Mouse (Mus musculus): Measurements from ENCODE around the gene Ist1. TPM values are rescaled to one million over a fixed set of nuclear protein-coding genes. Genes with fewer than 3 reads are reported as not detected.

Gene Ist1
- polyA plus RNA-seq, 1 experiment from 2014 or later = 140 TPM

- Histone ChIP-seq H3K9ac (ENCODE audit: low read length) (no peak overlapping the region), H3K4me3 (replicated peaks; ENCODE audit: low read length) (no peak overlapping the region), H3K27me3 (ENCODE audit: control insufficient read depth, insufficient read depth, low read length) (no peaks in the 10 kb centered on the region), H3K27ac (ENCODE audit: low read length) (no peak overlapping the region), H3K4me1 (ENCODE audit: control insufficient read depth, insufficient read depth, low read length) (no peaks in the 10 kb centered on the region), H3K36me3 (ENCODE audit: control insufficient read depth, insufficient read depth, low read length) (no peaks in the 10 kb centered on the region), H3K9me3 (replicated peaks; ENCODE audit: control insufficient read depth, low read length) (no peaks in the 10 kb centered on the region), H3K4me2 (ENCODE audit: low read depth, low read length) (no peak overlapping the region)
- WGBS = 83% methylated on average over 3 of the region's 3 CpGs
- ATAC-seq (ENCODE audit: insufficient read depth, low FRiP score) = no peak
Observed at GRCm38 (mm10) chr8:109662328-109662727, 30.7 kb downstream of the Ist1 start.

GRCm38 (mm10) chr8:109656860-109657259, 36.2 kb downstream of the Ist1 start:
- no peak for ATAC-seq (ENCODE audit: insufficient read depth, low FRiP score)
- H3K4me1 ChIP-seq (ENCODE audit: control insufficient read depth, insufficient read depth, low read length) = no peaks in the 10 kb centered on the region
- no peak overlapping the region for H3K4me3 ChIP-seq (replicated peaks; ENCODE audit: low read length)
- H3K27me3 ChIP-seq (ENCODE audit: control insufficient read depth, insufficient read depth, low read length) = no peaks in the 10 kb centered on the region
- 79% methylated on average over 3 of the region's 3 CpGs for WGBS
- H3K36me3 ChIP-seq (ENCODE audit: control insufficient read depth, insufficient read depth, low read length) = no peaks in the 10 kb centered on the region
- no peak overlapping the region for H3K4me2 ChIP-seq (ENCODE audit: low read depth, low read length)
- no peak overlapping the region for H3K27ac ChIP-seq (ENCODE audit: low read length)
- H3K9ac ChIP-seq (ENCODE audit: low read length) = no peak overlapping the region
- H3K9me3 ChIP-seq (replicated peaks; ENCODE audit: control insufficient read depth, low read length) = no peaks in the 10 kb centered on the region

DNA sequence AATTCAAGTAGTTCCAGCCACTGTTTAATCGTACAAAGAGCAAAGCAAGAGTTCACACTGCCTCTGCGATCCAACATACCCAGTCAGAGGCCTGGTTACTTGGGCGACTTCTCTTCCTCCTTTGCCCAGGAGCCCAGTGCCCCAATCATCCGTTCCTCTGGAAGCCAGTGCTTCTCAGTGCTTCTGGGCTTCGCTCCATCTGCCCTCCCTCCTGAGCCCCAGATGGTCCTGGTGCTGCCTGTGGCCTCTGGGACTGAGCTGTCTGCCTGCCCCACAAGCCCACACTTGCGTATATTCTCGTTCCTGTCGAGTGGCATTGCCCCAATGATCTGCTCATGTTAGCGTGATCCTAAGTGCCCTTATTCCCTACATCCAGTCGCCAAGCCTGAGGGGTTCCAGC, 42.3 kb downstream of the Ist1 start:
- WGBS = 71% methylated on average over 10 of the region's 10 CpGs
- Histone ChIP-seq H3K4me3 (replicated peaks; ENCODE audit: low read length) (no peak overlapping the region), H3K27ac (ENCODE audit: low read length) (peak overlapping the region; percentile 38; the same call in 1 of the 2 replicates), H3K4me1 (ENCODE audit: control insufficient read depth, insufficient read depth, low read length) (no peaks in the 10 kb centered on the region), H3K36me3 (ENCODE audit: control insufficient read depth, insufficient read depth, low read length) (no peaks in the 10 kb centered on the region), H3K9ac (ENCODE audit: low read length) (no peak overlapping the region), H3K9me3 (replicated peaks; ENCODE audit: control insufficient read depth, low read length) (no peaks in the 10 kb centered on the region), H3K27me3 (ENCODE audit: control insufficient read depth, insufficient read depth, low read length) (no peaks in the 10 kb centered on the region), H3K4me2 (ENCODE audit: low read depth, low read length) (no peak overlapping the region)
- ATAC-seq (ENCODE audit: insufficient read depth, low FRiP score) = no peak

GRCm38 (mm10) chr8:109648469-109648868, 44.6 kb downstream of the Ist1 start:
- no peaks in the 10 kb centered on the region for H3K27me3 ChIP-seq (ENCODE audit: control insufficient read depth, insufficient read depth, low read length)
- ATAC-seq (ENCODE audit: insufficient read depth, low FRiP score) = no peak
- WGBS = 24% methylated on average over 7 of the region's 7 CpGs

DNA sequence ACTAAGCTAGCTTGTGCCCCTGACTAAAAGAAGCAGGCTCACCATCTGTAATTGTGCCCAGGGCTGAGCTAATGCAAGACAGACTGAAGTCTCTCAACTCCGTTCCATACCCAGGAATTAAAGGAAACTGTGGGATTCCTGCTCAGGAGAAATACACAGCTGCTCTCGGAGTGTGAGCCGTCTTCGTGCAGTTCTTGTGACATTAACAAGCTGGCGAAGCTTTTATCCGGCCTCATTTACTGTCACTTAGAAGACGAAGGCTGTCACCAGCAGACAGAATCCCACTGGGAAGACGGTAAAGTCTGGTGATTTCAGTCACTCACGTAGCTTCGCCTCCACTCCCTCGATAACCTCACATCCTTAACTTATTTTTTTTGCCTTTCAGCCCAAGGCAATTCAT, 45.7 kb downstream of the Ist1 start:
- no peak for ATAC-seq (ENCODE audit: insufficient read depth, low FRiP score)
- Histone ChIP-seq H3K4me3 (replicated peaks; ENCODE audit: low read length) (no peak overlapping the region), H3K27me3 (ENCODE audit: control insufficient read depth, insufficient read depth, low read length) (no peaks in the 10 kb centered on the region), H3K9me3 (replicated peaks; ENCODE audit: control insufficient read depth, low read length) (no peaks in the 10 kb centered on the region), H3K36me3 (ENCODE audit: control insufficient read depth, insufficient read depth, low read length) (no peaks in the 10 kb centered on the region), H3K9ac (ENCODE audit: low read length) (no peak overlapping the region), H3K4me2 (ENCODE audit: low read depth, low read length) (no peak overlapping the region), H3K4me1 (ENCODE audit: control insufficient read depth, insufficient read depth, low read length) (no peaks in the 10 kb centered on the region), H3K27ac (ENCODE audit: low read length) (no peak overlapping the region)
- 62% methylated on average over 11 of the region's 11 CpGs for WGBS

More at GRCm38 (mm10) chr8:109648469-109648868, 44.6 kb downstream of the Ist1 start:
- Histone ChIP-seq H3K9ac (ENCODE audit: low read length) (no peak overlapping the region), H3K36me3 (ENCODE audit: control insufficient read depth, insufficient read depth, low read length) (no peaks in the 10 kb centered on the region), H3K4me2 (ENCODE audit: low read depth, low read length) (no peak overlapping the region), H3K27ac (ENCODE audit: low read length) (no peak overlapping the region), H3K9me3 (replicated peaks; ENCODE audit: control insufficient read depth, low read length) (no peaks in the 10 kb centered on the region), H3K4me1 (ENCODE audit: control insufficient read depth, insufficient read depth, low read length) (no peaks in the 10 kb centered on the region), H3K4me3 (replicated peaks; ENCODE audit: low read length) (no peak overlapping the region)

DNA sequence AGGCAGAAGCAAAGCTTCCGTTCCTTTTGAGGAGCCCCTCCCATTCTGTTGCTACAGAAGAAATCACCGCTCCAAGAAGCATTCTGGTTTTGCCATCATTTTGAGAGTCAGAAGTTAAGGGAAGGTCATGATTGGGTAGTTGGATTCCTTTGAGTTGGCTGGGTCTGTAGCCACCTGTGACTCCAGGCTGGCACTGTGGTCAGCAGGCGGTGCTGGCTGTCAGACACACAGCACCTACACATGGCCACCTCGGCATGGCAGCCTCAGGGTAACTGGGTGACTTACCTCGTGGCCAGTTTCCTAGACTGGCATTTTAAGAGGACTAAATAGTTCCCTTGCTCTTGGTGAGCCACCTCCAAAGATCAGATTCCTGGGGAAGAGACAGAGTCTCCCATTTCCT, 51.8 kb downstream of the Ist1 start:
- 70% methylated on average over 5 of the region's 5 CpGs for WGBS
- no peak overlapping the region for H3K4me3 ChIP-seq (replicated peaks; ENCODE audit: low read length)

GRCm38 (mm10) chr8:109640410-109640809, 52.6 kb downstream of the Ist1 start:
- Histone ChIP-seq H3K4me2 (ENCODE audit: low read depth, low read length) (no peak overlapping the region), H3K4me1 (ENCODE audit: control insufficient read depth, insufficient read depth, low read length) (no peaks in the 10 kb centered on the region), H3K4me3 (replicated peaks; ENCODE audit: low read length) (no peak overlapping the region), H3K27me3 (ENCODE audit: control insufficient read depth, insufficient read depth, low read length) (no peaks in the 10 kb centered on the region), H3K9ac (ENCODE audit: low read length) (no peak overlapping the region), H3K27ac (ENCODE audit: low read length) (no peak overlapping the region), H3K9me3 (replicated peaks; ENCODE audit: control insufficient read depth, low read length) (no peaks in the 10 kb centered on the region), H3K36me3 (ENCODE audit: control insufficient read depth, insufficient read depth, low read length) (no peaks in the 10 kb centered on the region)
- no peak for ATAC-seq (ENCODE audit: insufficient read depth, low FRiP score)
- 49% methylated on average over 7 of the region's 7 CpGs for WGBS

More for the DNA sequence above, 51.8 kb downstream of the Ist1 start:
- H3K27ac ChIP-seq (ENCODE audit: low read length) = no peak overlapping the region
- no peak overlapping the region for H3K4me2 ChIP-seq (ENCODE audit: low read depth, low read length)
- no peak for ATAC-seq (ENCODE audit: insufficient read depth, low FRiP score)
- H3K27me3 ChIP-seq (ENCODE audit: control insufficient read depth, insufficient read depth, low read length) = no peaks in the 10 kb centered on the region
- H3K9ac ChIP-seq (ENCODE audit: low read length) = no peak overlapping the region
- H3K4me1 ChIP-seq (ENCODE audit: control insufficient read depth, insufficient read depth, low read length) = no peaks in the 10 kb centered on the region
- no peaks in the 10 kb centered on the region for H3K36me3 ChIP-seq (ENCODE audit: control insufficient read depth, insufficient read depth, low read length)
- no peaks in the 10 kb centered on the region for H3K9me3 ChIP-seq (replicated peaks; ENCODE audit: control insufficient read depth, low read length)

DNA sequence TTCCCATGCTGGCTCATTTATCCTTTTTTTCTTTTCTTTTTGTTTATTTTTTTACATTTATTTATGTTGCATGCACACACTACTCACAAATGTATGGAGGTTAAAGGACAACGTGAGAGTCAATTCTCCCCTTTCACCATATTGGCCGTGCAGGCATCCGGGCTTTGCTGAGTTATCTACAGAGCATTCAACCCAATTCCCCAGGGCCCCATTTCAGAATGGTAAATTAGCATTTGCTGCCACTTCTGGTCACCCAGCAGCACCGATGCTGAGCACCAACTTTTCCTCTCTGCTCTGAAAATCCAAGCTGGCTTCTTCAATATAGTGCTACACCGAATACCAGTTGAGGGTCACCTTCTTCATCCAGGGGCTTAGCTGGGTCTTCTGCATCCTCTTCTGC, 54.2 kb downstream of the Ist1 start:
- Histone ChIP-seq H3K4me3 (replicated peaks; ENCODE audit: low read length) (no peak overlapping the region), H3K4me1 (ENCODE audit: control insufficient read depth, insufficient read depth, low read length) (no peaks in the 10 kb centered on the region), H3K27me3 (ENCODE audit: control insufficient read depth, insufficient read depth, low read length) (no peaks in the 10 kb centered on the region), H3K27ac (ENCODE audit: low read length) (no peak overlapping the region), H3K9ac (ENCODE audit: low read length) (no peak overlapping the region), H3K36me3 (ENCODE audit: control insufficient read depth, insufficient read depth, low read length) (no peaks in the 10 kb centered on the region), H3K9me3 (replicated peaks; ENCODE audit: control insufficient read depth, low read length) (no peaks in the 10 kb centered on the region), H3K4me2 (ENCODE audit: low read depth, low read length) (no peak overlapping the region)
- 77% methylated on average over 5 of the region's 5 CpGs for WGBS
- ATAC-seq (ENCODE audit: insufficient read depth, low FRiP score) = no peak

- WGBS = 92% methylated on average over 8 of the region's 8 CpGs
- Histone ChIP-seq H3K4me2 (ENCODE audit: low read depth, low read length) (no peak overlapping the region), H3K36me3 (ENCODE audit: control insufficient read depth, insufficient read depth, low read length) (no peaks in the 10 kb centered on the region), H3K4me1 (ENCODE audit: control insufficient read depth, insufficient read depth, low read length) (no peaks in the 10 kb centered on the region), H3K27ac (ENCODE audit: low read length) (no peak overlapping the region), H3K27me3 (ENCODE audit: control insufficient read depth, insufficient read depth, low read length) (no peaks in the 10 kb centered on the region), H3K9me3 (replicated peaks; ENCODE audit: control insufficient read depth, low read length) (no peaks in the 10 kb centered on the region), H3K9ac (ENCODE audit: low read length) (no peak overlapping the region), H3K4me3 (replicated peaks; ENCODE audit: low read length) (no peak overlapping the region)
- no peak for ATAC-seq (ENCODE audit: insufficient read depth, low FRiP score)
Observed at GRCm38 (mm10) chr8:109635146-109635545, 57.9 kb downstream of the Ist1 start.

DNA sequence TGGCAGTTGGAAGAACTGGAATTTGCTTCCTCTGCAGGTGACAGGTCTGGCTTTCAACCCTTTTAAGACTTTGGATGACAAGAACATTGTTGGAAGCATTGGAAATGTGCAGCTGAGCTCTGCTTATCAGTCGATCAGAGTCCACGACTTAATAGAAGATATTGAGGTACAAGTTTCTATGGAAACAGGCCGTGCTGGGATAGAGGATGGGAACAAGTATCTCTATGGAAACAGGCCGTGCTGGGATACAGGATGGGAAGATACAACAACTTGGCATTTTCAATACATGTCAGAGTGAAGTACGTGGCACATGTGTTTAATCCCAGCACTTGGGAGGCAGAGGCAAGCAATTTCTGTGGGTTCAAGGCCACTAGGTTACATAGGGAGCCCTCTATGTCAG, 60.6 kb downstream of the Ist1 start:
- Histone ChIP-seq H3K9me3 (replicated peaks; ENCODE audit: control insufficient read depth, low read length) (no peaks in the 10 kb centered on the region), H3K36me3 (ENCODE audit: control insufficient read depth, insufficient read depth, low read length) (no peaks in the 10 kb centered on the region), H3K4me3 (replicated peaks; ENCODE audit: low read length) (no peak overlapping the region), H3K4me1 (ENCODE audit: control insufficient read depth, insufficient read depth, low read length) (no peaks in the 10 kb centered on the region), H3K4me2 (ENCODE audit: low read depth, low read length) (no peak overlapping the region), H3K27ac (ENCODE audit: low read length) (no peak overlapping the region), H3K9ac (ENCODE audit: low read length) (no peak overlapping the region), H3K27me3 (ENCODE audit: control insufficient read depth, insufficient read depth, low read length) (no peaks in the 10 kb centered on the region)
- no peak for ATAC-seq (ENCODE audit: insufficient read depth, low FRiP score)
- WGBS = 77% methylated on average over 5 of the region's 5 CpGs

Data from stomach, embryonic 16.5 days (tissue).